Mouse (Mus musculus) mouse trophoblast stem cell (cell line): ENCODE results near the gene Cd93.

Experiments used
- in situ Hi-C, 2 experiments: fragments of 300-500 bp; cut with MseI, MboI; formaldehyde crosslinking; loops; 2 replicates in 1 of 2; 3 replicates in 1 of 2; pipeline ENCODE4 v1.15.1; 2025

The Cd93 gene

DNA sequence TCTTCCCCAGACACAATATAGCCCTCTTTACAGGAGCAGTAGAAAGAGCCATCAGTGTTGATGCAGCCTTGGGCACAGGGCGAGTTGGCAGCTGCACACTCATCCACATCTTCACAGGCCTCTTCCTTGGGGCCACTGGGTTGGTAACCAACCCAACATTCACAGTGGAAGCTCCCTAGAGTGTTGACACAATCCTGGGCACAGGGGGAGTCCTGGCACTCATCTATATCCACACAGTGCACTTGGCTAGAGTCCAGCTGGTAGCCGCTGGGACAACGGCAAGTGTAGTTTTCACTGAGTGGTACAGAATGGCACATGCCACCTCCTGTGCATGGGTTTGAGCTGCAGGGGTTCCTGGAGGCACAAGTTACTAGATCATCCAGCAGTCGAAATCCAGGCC lies 1.2 kb downstream of the Cd93 start:
- in situ Hi-C loops = no loop called here

- in situ Hi-C loops = no loop called here
These were observed 1.9 kb downstream of the Cd93 start for GRCm38 (mm10) chr2:148441421-148441820.

GRCm38 (mm10) chr2:148439691-148440276 lies 3.6 kb downstream of the Cd93 start:
- in situ Hi-C loops = no loop called here

GRCm38 (mm10) chr2:148436285-148436684 lies 7.1 kb downstream of the Cd93 start:
- in situ Hi-C loops = no loop called here

- in situ Hi-C loops = no loop called here
These were observed 11.0 kb downstream of the Cd93 start for GRCm38 (mm10) chr2:148432346-148432745.

GRCm38 (mm10) chr2:148430941-148431340 lies 12.4 kb downstream of the Cd93 start:
- in situ Hi-C loops = no loop called here

DNA sequence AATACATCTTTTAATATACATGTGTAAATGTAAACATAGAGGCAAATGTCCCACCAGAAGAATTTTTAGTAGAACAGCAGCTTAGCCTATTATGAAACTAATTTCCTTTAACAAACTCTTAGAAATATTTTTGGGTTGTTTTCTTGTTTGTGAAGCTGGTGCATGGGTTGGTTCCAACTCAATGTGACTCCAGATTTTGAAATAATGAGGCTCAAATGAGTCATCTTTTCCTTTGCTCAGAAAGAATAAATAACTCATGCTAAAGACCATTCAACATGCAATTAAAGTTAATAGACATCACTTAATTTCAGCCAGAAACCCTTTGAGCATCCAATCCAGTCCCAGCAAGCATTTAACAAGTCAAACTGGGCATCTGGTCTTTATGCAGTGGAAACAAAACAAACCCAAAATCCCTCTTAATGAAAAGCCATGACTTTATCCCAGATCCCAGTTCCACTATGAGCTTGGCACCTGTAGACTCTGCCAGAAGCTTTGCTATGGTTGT lies 14.3 kb downstream of the Cd93 start:
- in situ Hi-C loops = no loop called here

GRCm38 (mm10) chr2:148428523-148428922 lies 14.8 kb downstream of the Cd93 start:
- in situ Hi-C loops = no loop called here

GRCm38 (mm10) chr2:148427553-148427952 lies 15.8 kb downstream of the Cd93 start:
- in situ Hi-C loops = no loop called here

DNA sequence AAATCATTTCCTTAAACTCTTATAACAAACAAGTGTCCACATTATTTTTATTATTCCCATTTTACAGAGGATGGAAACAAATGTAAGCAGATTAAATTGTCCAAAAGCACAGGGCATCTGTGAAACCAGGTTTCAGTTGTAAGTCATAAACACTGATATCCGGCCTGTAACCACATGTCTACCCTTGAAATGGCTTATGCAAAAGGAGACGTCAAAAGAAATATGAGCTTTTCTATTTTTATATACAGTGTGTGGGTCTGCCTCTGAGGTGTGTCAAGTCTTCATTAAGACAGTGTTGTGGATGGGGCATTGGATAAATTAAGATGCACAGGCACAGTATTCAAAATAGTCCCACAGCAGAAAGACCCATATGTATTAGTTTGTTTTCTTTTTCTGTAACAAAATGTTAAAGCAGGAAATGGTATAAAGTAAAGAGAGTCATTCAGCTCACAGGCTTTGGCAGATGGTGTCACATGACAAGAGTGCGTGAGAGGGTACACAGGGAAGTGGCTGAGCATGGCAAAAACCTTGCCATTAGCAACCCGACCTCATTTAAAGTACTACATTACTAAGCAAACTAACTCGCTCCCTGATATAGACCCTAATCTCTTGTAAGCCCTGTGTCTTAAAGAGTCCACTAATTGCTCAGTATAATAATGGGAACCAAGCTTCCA lies 17.5 kb downstream of the Cd93 start:
- in situ Hi-C loops = no loop called here

- in situ Hi-C loops = no loop called here
These were observed 21.7 kb downstream of the Cd93 start for GRCm38 (mm10) chr2:148421706-148422105.

DNA sequence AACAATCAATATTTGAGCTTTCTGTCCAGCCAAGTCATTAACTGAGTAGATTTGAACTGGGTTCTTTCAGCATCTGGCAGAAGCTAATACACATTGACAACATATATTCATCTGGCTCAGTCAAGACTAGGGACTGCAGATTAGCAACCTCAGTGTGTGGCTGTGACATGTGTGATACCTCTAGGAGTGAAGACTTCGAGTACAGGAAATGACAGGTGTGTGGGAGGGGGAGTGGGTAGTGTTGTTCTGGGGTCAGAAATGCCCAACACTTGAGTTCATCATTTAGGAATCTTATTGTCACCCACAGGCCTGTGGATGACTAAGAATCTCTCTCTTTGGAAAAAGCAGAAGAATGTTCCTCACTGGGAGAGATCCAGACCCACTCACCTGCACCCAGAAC lies 22.3 kb downstream of the Cd93 start:
- in situ Hi-C loops = no loop called here

DNA sequence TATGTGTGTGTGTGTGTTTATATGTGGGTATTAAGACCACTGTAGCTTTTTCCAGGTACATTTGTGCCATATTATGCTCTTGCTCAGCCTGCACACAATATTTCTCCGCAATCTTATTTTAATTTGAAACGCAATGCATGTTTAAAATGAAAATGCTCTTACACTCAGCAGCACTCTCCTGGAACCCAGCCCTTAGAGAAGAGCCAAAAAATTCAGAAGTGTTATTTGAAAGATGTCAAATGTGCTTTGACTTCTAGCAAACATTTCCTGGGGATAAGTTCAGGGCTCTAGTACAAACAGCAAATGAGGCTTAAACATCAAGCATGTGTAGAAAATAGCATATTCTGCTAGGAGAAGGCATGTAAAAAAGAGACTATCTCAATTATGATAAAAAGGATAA lies 23.6 kb downstream of the Cd93 start:
- in situ Hi-C loops = no loop called here

DNA sequence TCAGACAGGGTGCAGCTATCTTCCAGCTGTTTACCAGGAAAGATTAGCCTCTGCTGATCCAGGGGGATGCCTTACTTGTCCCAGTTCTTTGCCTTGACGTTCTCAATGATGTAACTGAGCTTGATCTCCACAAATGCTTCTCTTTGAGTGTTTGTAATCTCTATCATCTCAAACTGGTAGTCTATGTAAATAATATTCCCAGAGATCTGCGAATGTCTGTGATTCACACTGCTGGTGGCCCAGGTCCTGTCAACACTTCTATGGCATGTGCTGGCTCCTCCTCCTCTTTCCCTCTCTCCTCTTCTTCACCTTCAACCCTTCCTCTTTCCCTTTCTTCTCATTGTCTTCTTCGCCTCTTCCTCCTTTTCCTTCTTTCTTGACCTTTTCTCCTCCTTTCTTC lies 24.2 kb downstream of the Cd93 start:
- in situ Hi-C loops = no loop called here

DNA sequence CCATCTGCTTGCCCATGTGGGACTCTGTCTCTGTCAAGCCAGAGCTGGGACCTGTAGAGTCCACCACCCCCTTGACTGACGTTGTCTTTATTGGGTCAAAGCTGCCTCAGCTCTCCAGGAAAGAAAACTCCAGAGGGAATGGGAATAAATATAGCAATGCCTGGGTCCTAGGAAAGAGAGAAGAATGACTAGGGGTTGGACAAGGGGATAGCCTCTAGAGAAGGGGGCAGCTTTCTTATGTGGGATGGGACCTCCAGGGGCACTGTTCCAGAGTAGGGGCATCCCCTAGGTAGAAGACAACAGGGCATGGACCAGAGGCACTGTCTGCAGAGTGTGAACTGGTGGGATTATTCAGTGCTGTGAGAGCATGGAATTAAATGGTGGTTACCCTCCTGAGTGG lies 33.5 kb downstream of the Cd93 start:
- in situ Hi-C loops = loop anchor here (5.0 to 10.0 kb wide), 3 partner anchors 162 to 245 kb away; no protein-coding TSS in a partner anchor

GRCm38 (mm10) chr2:148409141-148409540 lies 34.2 kb downstream of the Cd93 start:
- in situ Hi-C loops = loop anchor here (5.0 to 10.0 kb wide), 3 partner anchors 163 to 246 kb away; no protein-coding TSS in a partner anchor

- in situ Hi-C loops = loop anchor here (5.0 to 10.0 kb wide), 3 partner anchors 164 to 246 kb away; no protein-coding TSS in a partner anchor
These were observed 34.6 kb downstream of the Cd93 start for GRCm38 (mm10) chr2:148408761-148409120.

DNA sequence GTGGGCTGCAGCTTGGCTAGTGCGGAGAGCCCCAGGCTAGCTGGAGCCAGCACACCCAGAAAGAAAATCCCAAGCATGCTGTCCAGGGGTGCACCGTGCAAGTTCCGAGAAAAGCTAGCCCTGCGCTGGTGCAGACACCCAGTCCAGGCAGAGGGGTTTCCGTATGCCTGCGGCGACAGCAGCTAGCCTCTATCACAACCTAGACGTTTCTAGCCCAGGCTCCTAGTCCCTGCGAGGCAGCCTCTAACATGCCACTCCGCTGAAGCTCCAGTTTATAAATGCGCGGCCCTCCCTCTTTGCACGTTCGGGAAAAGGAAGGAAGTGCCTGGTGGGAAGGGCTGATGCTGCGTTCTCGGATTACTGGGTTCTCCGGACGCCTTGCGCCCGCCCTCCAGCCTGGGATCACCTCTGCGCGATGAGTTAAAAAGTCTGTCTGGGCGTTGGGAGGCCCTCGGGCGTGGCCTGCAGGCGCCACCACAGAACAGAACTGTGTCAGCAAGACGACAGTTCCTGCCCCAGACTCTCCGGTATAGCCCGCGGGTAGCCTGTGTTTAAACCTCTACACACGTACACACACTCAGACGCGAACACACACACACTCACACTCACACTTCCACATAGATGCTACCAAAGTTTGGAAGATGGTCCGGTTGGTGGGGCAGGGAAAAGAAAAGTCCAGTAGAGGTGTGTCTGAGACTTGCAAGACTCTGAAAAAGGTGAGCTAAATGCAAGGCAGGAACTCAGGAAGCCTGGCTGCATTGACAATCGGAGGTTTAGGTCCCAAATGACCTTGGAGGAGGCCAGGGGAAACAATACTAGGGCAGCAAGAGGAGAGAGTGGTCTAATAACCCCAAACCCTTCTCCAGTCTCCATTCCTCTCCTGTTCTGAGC lies 35.2 kb downstream of the Cd93 start, which contains the start of gene Thbd:
Gene Thbd, minus strand, starts transcription at position 319 of the 891 bp plus-strand sequence.
- in situ Hi-C loops = loop anchor here (5.0 to 10.0 kb wide), 3 partner anchors 164 to 247 kb away; no protein-coding TSS in a partner anchor

DNA sequence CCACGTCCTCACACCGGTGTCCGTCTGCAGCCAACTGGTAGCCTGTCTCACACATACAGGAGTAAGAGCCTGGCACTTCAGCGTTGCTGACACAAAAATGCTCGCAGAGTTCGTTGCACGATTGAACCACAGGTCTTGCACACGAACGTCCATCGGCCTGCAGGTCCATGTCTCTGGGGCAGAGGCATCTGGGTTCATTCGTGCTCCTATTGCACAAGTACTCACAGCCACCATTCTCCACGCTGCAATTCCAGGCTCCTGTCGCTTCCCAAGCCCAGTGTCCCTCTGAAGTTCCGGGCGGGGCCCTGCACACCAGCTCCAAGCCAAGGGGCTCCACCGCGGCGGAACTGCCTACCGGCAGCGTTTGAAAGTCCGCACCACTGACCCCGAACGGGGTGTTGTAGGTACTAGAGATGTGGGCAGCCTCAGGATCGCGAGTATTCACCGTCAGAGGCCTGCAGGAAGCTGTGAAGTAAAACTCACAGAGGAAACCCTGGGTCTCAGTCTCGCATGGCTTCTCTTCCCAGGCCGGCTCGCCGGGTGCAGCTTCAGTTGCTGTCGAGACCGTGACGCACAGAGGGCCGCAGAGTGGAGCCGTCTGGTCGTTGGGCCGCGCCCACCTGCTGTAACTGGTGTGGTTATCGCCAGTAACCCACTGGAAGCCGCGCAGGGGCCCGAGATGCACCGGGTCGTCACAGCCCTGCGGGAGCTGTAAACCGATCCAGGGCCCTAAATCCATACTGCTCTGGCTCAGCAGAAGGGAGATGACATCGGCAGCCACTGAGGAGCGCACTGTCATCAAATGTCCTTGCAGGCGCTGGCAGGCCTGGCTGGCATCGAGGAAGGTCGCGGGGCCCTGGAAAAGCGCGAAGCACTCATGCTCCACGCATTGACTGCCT lies 36.1 kb downstream of the Cd93 start:
- in situ Hi-C loops = loop anchor here (5.0 to 10.0 kb wide), 3 partner anchors 165 to 248 kb away; no protein-coding TSS in a partner anchor

GRCm38 (mm10) chr2:148406160-148406970 lies 37.0 kb downstream of the Cd93 start:
- in situ Hi-C loops = loop anchor here (5.0 to 10.0 kb wide), 3 partner anchors 166 to 248 kb away; no protein-coding TSS in a partner anchor
